Mouse (Mus musculus) CH12.LX (cell line): ENCODE results near the gene Tmem60. TPM values are rescaled to one million over a fixed set of nuclear protein-coding genes. Genes with fewer than 3 reads are reported as not detected.
A peak's percentile ranks its signal among the peaks of the same experiment; 100 is the strongest.

Source experiments
- DNase-seq: peaks from one replicate; pipeline ENCODE4 v3.0.0-alpha.2; 2013; ENCODE audit errors: extremely low read depth
- H3K27ac ChIP-seq: 2 replicates; pipeline ENCODE4 v1.5.1; 2012; ENCODE audit warnings: low read depth, mild to moderate bottlenecking, control low read depth, moderate library complexity; ENCODE audit not compliant: insufficient read depth
- H3K27me3 ChIP-seq: replicated peaks from 2 replicates; pipeline ENCODE3; 2012; ENCODE audit warnings: inconsistent platforms
- H3K36me3 ChIP-seq, 2 experiments: replicated peaks in 1 of 2; 2 replicates each; pipeline versions ENCODE3 to v1.6.1; 2012; ENCODE audit warnings: inconsistent platforms in 1 of 2, low read length in 1 of 2, mild to moderate bottlenecking in 1 of 2, mixed read lengths in 1 of 2, moderate library complexity in 1 of 2; ENCODE audit not compliant: control insufficient read depth in 1 of 2, insufficient read depth in 1 of 2
- H3K4me1 ChIP-seq, 2 experiments: 2 replicates each; pipeline ENCODE4 v1.6.1; 2012; ENCODE audit warnings: inconsistent platforms in 1 of 2, moderate library complexity in 1 of 2; ENCODE audit not compliant: insufficient read depth in 2 of 2, control insufficient read depth in 1 of 2
- H3K4me2 ChIP-seq: 2 replicates; pipeline ENCODE4 v1.6.1; 2012; ENCODE audit warnings: low read depth, mild to moderate bottlenecking, control low read depth; ENCODE audit not compliant: poor library complexity, insufficient read depth, severe bottlenecking
- H3K4me3 ChIP-seq, 3 experiments: fragments of 150-350 bp in 1 of 3; sonication (generic) in 1 of 3; replicated peaks in 1 of 3; 2 replicates each; pipeline versions ENCODE3 to v1.5.1; 2011 to 2012; ENCODE audit warnings: low read depth in 2 of 3, low read length in 2 of 3, mild to moderate bottlenecking in 2 of 3, moderate library complexity in 2 of 3, control low read depth in 1 of 3, improper control_type of control experiment in 1 of 3, inconsistent platforms in 1 of 3, mixed read lengths in 1 of 3; ENCODE audit not compliant: poor library complexity in 1 of 3
- H3K79me2 ChIP-seq: replicated peaks from 2 replicates; pipeline ENCODE4 v1.6.1; 2012; ENCODE audit warnings: mild to moderate bottlenecking, moderate library complexity; ENCODE audit not compliant: control insufficient read depth, poor library complexity, insufficient read depth, severe bottlenecking; ENCODE audit errors: extremely low read depth
- H3K9ac ChIP-seq: 2 replicates; pipeline ENCODE4 v1.6.1; 2012; ENCODE audit warnings: low read depth, mild to moderate bottlenecking, control low read depth, moderate library complexity; ENCODE audit not compliant: insufficient read depth
- H3K9me3 ChIP-seq: replicated peaks from 2 replicates; pipeline ENCODE3; 2012; ENCODE audit warnings: low read length, inconsistent platforms, mixed read lengths
- CHD2 ChIP-seq: IDR thresholded peaks from 2 replicates; pipeline ENCODE4 v1.6.1; 2011; ENCODE audit warnings: low read length, improper control_type of control experiment
- CTCF ChIP-seq, 2 experiments: IDR thresholded peaks in 1 of 2; conservative IDR thresholded peaks in 1 of 2; 2 replicates each; pipeline ENCODE4 v1.5.1; 2011 to 2012; ENCODE audit warnings: low read depth in 2 of 2, low read length in 2 of 2, improper control_type of control experiment in 1 of 2, inconsistent platforms in 1 of 2, mild to moderate bottlenecking in 1 of 2, moderate library complexity in 1 of 2
- E2F4 ChIP-seq: IDR thresholded peaks from 2 replicates; pipeline ENCODE4 v1.6.1; 2011; ENCODE audit warnings: low read depth, low read length, improper control_type of control experiment; ENCODE audit not compliant: insufficient replicate concordance
- EP300 ChIP-seq: IDR thresholded peaks from 2 replicates; pipeline ENCODE4 v1.6.1; 2011; ENCODE audit warnings: low read length, improper control_type of control experiment
- ETS1 ChIP-seq: conservative IDR thresholded peaks from 2 replicates; pipeline ENCODE4 v1.6.1; 2012; ENCODE audit warnings: low read depth, mild to moderate bottlenecking, inconsistent platforms, low read length, improper control_type of control experiment, moderate library complexity
- IRF4 ChIP-seq: IDR thresholded peaks from 2 replicates; pipeline ENCODE4 v1.6.1; 2014; ENCODE audit warnings: low read depth, mild to moderate bottlenecking, inconsistent platforms, low read length, improper control_type of control experiment
- JUN ChIP-seq: IDR thresholded peaks from 2 replicates; pipeline ENCODE4 v1.6.1; 2011; ENCODE audit warnings: low read depth, mild to moderate bottlenecking, low read length, improper control_type of control experiment, moderate library complexity; ENCODE audit not compliant: insufficient read depth
- JUND ChIP-seq: conservative IDR thresholded peaks from 2 replicates; pipeline ENCODE4 v1.6.1; 2011; ENCODE audit warnings: low read depth, low read length, improper control_type of control experiment
- MAFK ChIP-seq: IDR thresholded peaks from 2 replicates; pipeline ENCODE4 v1.6.1; 2011; ENCODE audit warnings: low read length, improper control_type of control experiment; ENCODE audit not compliant: insufficient replicate concordance
- MAX ChIP-seq: IDR thresholded peaks from 2 replicates; pipeline ENCODE4 v1.6.1; 2011; ENCODE audit warnings: low read length, improper control_type of control experiment
- MAZ ChIP-seq: IDR thresholded peaks from 2 replicates; pipeline ENCODE4 v1.6.1; 2012; ENCODE audit warnings: low read depth, mild to moderate bottlenecking, inconsistent platforms, low read length, improper control_type of control experiment, moderate library complexity
- PAX5 ChIP-seq: IDR thresholded peaks from 2 replicates; pipeline ENCODE4 v1.6.1; 2012; ENCODE audit warnings: low read length, inconsistent platforms, mixed read lengths
- POLR2A ChIP-seq: IDR thresholded peaks from 2 replicates; pipeline ENCODE4 v1.6.1; 2011; ENCODE audit warnings: low read depth, mild to moderate bottlenecking, improper control_type of control experiment, low read length
- POLR2AphosphoS2 ChIP-seq: IDR thresholded peaks from 2 replicates; pipeline ENCODE4 v1.6.1; 2011; ENCODE audit warnings: low read depth, low read length, improper control_type of control experiment
- TBP ChIP-seq: conservative IDR thresholded peaks from 2 replicates; pipeline ENCODE4 v1.6.1; 2011; ENCODE audit warnings: low read depth, low read length, improper control_type of control experiment
- TCF12 ChIP-seq: IDR thresholded peaks from 2 replicates; pipeline ENCODE4 v1.6.1; 2014; ENCODE audit warnings: low read depth, mild to moderate bottlenecking, inconsistent platforms, low read length, improper control_type of control experiment
- USF1 ChIP-seq: IDR thresholded peaks from 2 replicates; pipeline ENCODE4 v1.6.1; 2014; ENCODE audit warnings: low read depth, mild to moderate bottlenecking, inconsistent platforms, low read length, improper control_type of control experiment
- USF2 ChIP-seq: conservative IDR thresholded peaks from 2 replicates; pipeline ENCODE4 v1.6.1; 2011; ENCODE audit warnings: low read depth, low read length, improper control_type of control experiment
- dilution Hi-C: fragments of 300-500 bp; cut with MboI; formaldehyde crosslinking; loops from 2 replicates; pipeline ENCODE4 v1.14.3; 2020; ENCODE audit warnings: low sequenced_read_pairs; ENCODE audit not compliant: extremely low pct_unique_long_range_greater_than_20kb, extremely low pct_ligation_motif_present
- in situ Hi-C: fragments of 300-500 bp; cut with MboI; formaldehyde crosslinking; loops from 3 replicates; pipeline ENCODE4 v1.14.3; 2019; ENCODE audit warnings: low sequenced_read_pairs, low pct_ligation_motif_present, low pct_unique_long_range_greater_than_20kb, mixed read lengths
- polyA plus RNA-seq: library from polyadenylated mRNA; unstranded; fragments of >175 nt; gene quantifications from 2 replicates; pipeline ENCODE4 v1.2.1, GENCODE M21; 2012; ENCODE audit warnings: low read depth; ENCODE audit not compliant: insufficient read length
- total RNA-seq, 2 experiments: library from RNA; depleted of rRNA; stranded (reverse); fragments of 300-350 nt in 1 of 2; fragments of >200 nt in 1 of 2; gene quantifications; 2 replicates each; pipeline ENCODE4 v1.2.3; 2012 to 2014

Tmem60 gene
- total and polyA plus RNA-seq, 3 experiments: 12.9 to 35.4 (median 17.2) TPM

GRCm38 (mm10) chr5:20918967-20919366 lies 37.0 kb downstream of the Tmem60 start:
- Histone ChIP-seq H3K27me3 (no peaks in the 10 kb centered on the region), H3K4me1 (peaks cover 0 to 30% of the 10 kb centered on the region in 2 experiments; a peak in 2 of 4 replicates), H3K27ac (no peak overlapping the region), H3K36me3 (peaks cover 10 to 54% of the 10 kb centered on the region in 2 experiments), H3K9ac (no peak overlapping the region), H3K4me3 (no peak overlapping the region), H3K4me2 (no peak overlapping the region), H3K9me3 (no peaks in the 10 kb centered on the region), H3K79me2 (peaks cover 37% of the 10 kb centered on the region)
- DNase-seq: no peak
- dilution Hi-C loops (no loop called here), in situ Hi-C loops (loop anchor here (10.0 kb wide), 1 partner anchor 46 kb away; no protein-coding TSS in a partner anchor)
- TF ChIP-seq USF1 (no peak), MAFK (peak; percentile 82)

GRCm38 (mm10) chr5:20919566-20919965 lies 37.6 kb downstream of the Tmem60 start:
- Histone ChIP-seq H3K27me3 (no peaks in the 10 kb centered on the region), H3K4me3 (no peak overlapping the region), H3K9me3 (no peaks in the 10 kb centered on the region), H3K9ac (no peak overlapping the region), H3K4me1 (peaks cover 0 to 28% of the 10 kb centered on the region in 2 experiments; a peak in 2 of 4 replicates), H3K36me3 (peaks cover 8 to 51% of the 10 kb centered on the region in 2 experiments), H3K27ac (no peak overlapping the region), H3K79me2 (peaks cover 34% of the 10 kb centered on the region), H3K4me2 (no peak overlapping the region)
- TF ChIP-seq ETS1 (no peak), EP300 (no peak), MAX (no peak), USF2 (no peak), JUN (no peak), TBP (no peak), PAX5 (no peak), JUND (no peak), POLR2A (no peak), IRF4 (no peak), POLR2AphosphoS2 (no peak), TCF12 (no peak), MAFK (no peak), MAZ (no peak), USF1 (no peak), CTCF (conservative IDR thresholded peaks at IDR 0.05 in 1 of 2, IDR thresholded peaks at IDR 0.05 in 1 of 2; ENCODE audit: low read depth in 2 of 2, low read length in 2 of 2) (no peak), E2F4 (no peak), CHD2 (no peak)
- in situ Hi-C loops: loop anchor here (10.0 kb wide), 1 partner anchor 45 kb away; no protein-coding TSS in a partner anchor
- dilution Hi-C loops: no loop called here
- DNase-seq: no peak
